Mouse (Mus musculus): ENCODE measurements around the gene Gm15737. TPM values are rescaled to one million over a fixed set of nuclear protein-coding genes. Genes with fewer than 3 reads are reported as not detected.

Gene Gm15737
- total and polyA plus RNA-seq, 2 experiments from 2014 or later = 0.15 to 0.26 TPM

DNA sequence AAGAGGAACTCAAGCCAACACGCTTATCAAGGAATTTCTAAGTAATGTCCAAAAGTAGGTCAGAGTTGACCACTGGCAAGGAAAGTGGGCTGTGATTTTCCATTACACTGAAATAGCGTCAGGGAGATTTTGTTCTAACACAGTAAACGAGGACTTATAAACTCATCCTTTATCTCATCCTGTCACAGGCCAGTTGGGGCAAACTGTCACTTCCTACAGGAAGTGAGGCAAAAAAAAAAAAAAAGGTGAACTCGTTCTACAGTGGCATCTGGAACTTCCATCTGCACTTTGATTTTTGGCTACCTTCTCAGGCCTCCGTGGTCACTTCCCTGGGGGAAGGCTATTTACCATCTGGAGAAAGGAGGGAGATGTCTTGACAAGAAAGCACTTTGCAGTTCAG is 5.7 kb downstream of the Gm15737 start:
- DNase-seq (ENCODE audit: low spot score) = peak; percentile 59
- peaks cover 56% of the 10 kb centered on the region for H3K36me3 ChIP-seq (replicated peaks; ENCODE audit: control insufficient read depth, insufficient read depth, low read length)
- no peak overlapping the region for H3K4me2 ChIP-seq (ENCODE audit: low read depth, low read length)
- WGBS = 23% methylated on average over 5 of the region's 5 CpGs
- H3K9me3 ChIP-seq (replicated peaks; ENCODE audit: control insufficient read depth, low read length) = no peaks in the 10 kb centered on the region
- no peak for TF ChIP-seq CTCF (IDR thresholded peaks at IDR 0.05; ENCODE audit: low read depth)
- peak; percentile 97 for TF ChIP-seq EP300 (IDR thresholded peaks at IDR 0.05; ENCODE audit: low read depth)
- H3K27me3 ChIP-seq (ENCODE audit: control insufficient read depth, insufficient read depth, low read length) = no peaks in the 10 kb centered on the region
- ATAC-seq (ENCODE audit: insufficient read depth, low read depth) = peak; percentile 53
- H3K9ac ChIP-seq (replicated peaks; ENCODE audit: low read depth, low read length) = no peak overlapping the region
- H3K27ac ChIP-seq (ENCODE audit: low read depth) = peak overlapping the region; percentile 61
- H3K4me3 ChIP-seq (ENCODE audit: low read depth, low read length) = no peak overlapping the region
- peaks cover 18% of the 10 kb centered on the region; the same call in 1 of the 2 replicates for H3K4me1 ChIP-seq (ENCODE audit: control insufficient read depth, insufficient read depth)

DNA sequence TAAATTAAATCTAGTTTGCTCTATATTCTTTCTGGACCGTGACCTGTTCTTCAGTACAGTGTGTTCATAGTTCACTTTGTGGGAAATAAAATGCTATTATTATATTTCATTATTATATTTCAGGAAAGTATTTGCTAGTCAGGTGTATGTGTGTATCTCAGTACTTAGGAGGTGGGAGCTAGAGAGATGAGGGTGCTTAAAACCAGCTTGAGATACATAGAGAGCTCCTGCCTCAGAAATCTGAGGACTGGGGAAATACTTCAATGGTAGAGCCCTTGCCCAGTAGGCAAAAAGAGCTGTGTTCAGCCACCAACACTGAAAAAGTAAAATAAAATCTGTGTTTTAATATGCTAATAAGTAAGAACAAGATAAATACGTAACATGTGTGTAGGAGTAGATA is 6.2 kb downstream of the Gm15737 start:
- no peak for ATAC-seq (ENCODE audit: insufficient read depth, low read depth)
- Histone ChIP-seq H3K27ac (ENCODE audit: low read depth) (peak overlapping the region; percentile 61), H3K27me3 (ENCODE audit: control insufficient read depth, insufficient read depth, low read length) (no peaks in the 10 kb centered on the region), H3K36me3 (replicated peaks; ENCODE audit: control insufficient read depth, insufficient read depth, low read length) (peaks cover 60% of the 10 kb centered on the region), H3K4me3 (ENCODE audit: low read depth, low read length) (no peak overlapping the region), H3K4me2 (ENCODE audit: low read depth, low read length) (no peak overlapping the region), H3K9me3 (replicated peaks; ENCODE audit: control insufficient read depth, low read length) (no peaks in the 10 kb centered on the region), H3K9ac (replicated peaks; ENCODE audit: low read depth, low read length) (no peak overlapping the region), H3K4me1 (ENCODE audit: control insufficient read depth, insufficient read depth) (peaks cover 13% of the 10 kb centered on the region; the same call in 1 of the 2 replicates)
- 80% methylated on average over 2 of the region's 2 CpGs for WGBS
- TF ChIP-seq EP300 (IDR thresholded peaks at IDR 0.05; ENCODE audit: low read depth) (no peak), CTCF (IDR thresholded peaks at IDR 0.05; ENCODE audit: low read depth) (no peak)
- DNase-seq (ENCODE audit: low spot score) = no peak

DNA sequence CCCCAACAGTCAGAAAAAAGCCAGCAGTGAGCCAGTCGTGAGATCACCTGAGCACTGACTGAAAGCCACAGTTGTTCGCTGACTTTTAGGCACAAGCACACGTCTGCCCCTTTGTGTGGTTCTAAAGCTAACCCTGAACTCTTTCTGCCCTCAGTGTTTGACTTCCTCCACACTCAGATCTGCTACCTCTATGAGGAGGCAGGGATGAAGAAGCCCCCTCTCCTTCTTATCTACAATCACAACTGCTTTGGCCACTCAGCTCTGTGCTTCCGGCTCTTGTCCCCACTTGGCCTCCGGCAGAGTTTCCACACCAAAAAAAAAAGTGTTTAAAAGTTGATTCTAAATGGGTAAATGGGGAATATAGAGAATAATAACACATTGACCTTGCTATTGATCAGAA is 7.0 kb downstream of the Gm15737 start:
- TF ChIP-seq CTCF (IDR thresholded peaks at IDR 0.05; ENCODE audit: low read depth) = no peak
- TF ChIP-seq EP300 (IDR thresholded peaks at IDR 0.05; ENCODE audit: low read depth) = no peak
- Histone ChIP-seq H3K27ac (ENCODE audit: low read depth) (peak overlapping the region; percentile 61; the same call in 1 of the 2 replicates), H3K27me3 (ENCODE audit: control insufficient read depth, insufficient read depth, low read length) (no peaks in the 10 kb centered on the region), H3K36me3 (replicated peaks; ENCODE audit: control insufficient read depth, insufficient read depth, low read length) (peaks cover 65% of the 10 kb centered on the region), H3K9ac (replicated peaks; ENCODE audit: low read depth, low read length) (no peak overlapping the region), H3K4me1 (ENCODE audit: control insufficient read depth, insufficient read depth) (peaks cover 13% of the 10 kb centered on the region; the same call in 1 of the 2 replicates), H3K4me3 (ENCODE audit: low read depth, low read length) (no peak overlapping the region), H3K4me2 (ENCODE audit: low read depth, low read length) (no peak overlapping the region), H3K9me3 (replicated peaks; ENCODE audit: control insufficient read depth, low read length) (no peaks in the 10 kb centered on the region)
- no peak for ATAC-seq (ENCODE audit: insufficient read depth, low read depth)
- 42% methylated on average over 5 of the region's 5 CpGs for WGBS
- no peak for DNase-seq (ENCODE audit: low spot score)

DNA sequence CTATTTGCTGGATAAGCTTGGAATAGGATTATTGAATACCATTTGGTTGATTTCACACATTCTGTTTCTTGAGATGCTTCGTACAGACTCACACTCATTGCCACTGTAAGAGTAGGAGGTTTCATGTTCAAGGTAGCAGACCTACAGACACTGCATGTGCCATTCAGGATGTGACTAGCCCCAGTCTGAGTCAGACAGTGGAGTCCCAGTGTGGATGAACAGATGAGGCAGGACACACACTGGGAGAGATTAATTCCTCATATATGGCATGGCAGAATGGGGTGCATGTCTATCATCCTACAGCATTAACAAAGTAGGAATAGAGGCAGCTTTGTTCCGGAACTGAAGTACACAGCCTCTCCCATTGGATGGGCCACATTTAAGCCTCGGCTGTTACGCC is 8.1 kb downstream of the Gm15737 start:
- no peak overlapping the region for H3K4me3 ChIP-seq (ENCODE audit: low read depth, low read length)
- ATAC-seq (ENCODE audit: insufficient read depth, low read depth) (no peak), DNase-seq (ENCODE audit: low spot score) (no peak)
- no peaks in the 10 kb centered on the region for H3K9me3 ChIP-seq (replicated peaks; ENCODE audit: control insufficient read depth, low read length)
- 99% methylated on average over 4 of the region's 4 CpGs for WGBS
- H3K36me3 ChIP-seq (replicated peaks; ENCODE audit: control insufficient read depth, insufficient read depth, low read length) = peaks cover 60% of the 10 kb centered on the region
- no peak overlapping the region for H3K4me2 ChIP-seq (ENCODE audit: low read depth, low read length)
- H3K27me3 ChIP-seq (ENCODE audit: control insufficient read depth, insufficient read depth, low read length) = no peaks in the 10 kb centered on the region
- no peak overlapping the region for H3K9ac ChIP-seq (replicated peaks; ENCODE audit: low read depth, low read length)
- peaks cover 13% of the 10 kb centered on the region; the same call in 1 of the 2 replicates for H3K4me1 ChIP-seq (ENCODE audit: control insufficient read depth, insufficient read depth)
- H3K27ac ChIP-seq (ENCODE audit: low read depth) = no peak overlapping the region
- TF ChIP-seq CTCF (IDR thresholded peaks at IDR 0.05; ENCODE audit: low read depth) = no peak
- no peak for TF ChIP-seq EP300 (IDR thresholded peaks at IDR 0.05; ENCODE audit: low read depth)

DNA sequence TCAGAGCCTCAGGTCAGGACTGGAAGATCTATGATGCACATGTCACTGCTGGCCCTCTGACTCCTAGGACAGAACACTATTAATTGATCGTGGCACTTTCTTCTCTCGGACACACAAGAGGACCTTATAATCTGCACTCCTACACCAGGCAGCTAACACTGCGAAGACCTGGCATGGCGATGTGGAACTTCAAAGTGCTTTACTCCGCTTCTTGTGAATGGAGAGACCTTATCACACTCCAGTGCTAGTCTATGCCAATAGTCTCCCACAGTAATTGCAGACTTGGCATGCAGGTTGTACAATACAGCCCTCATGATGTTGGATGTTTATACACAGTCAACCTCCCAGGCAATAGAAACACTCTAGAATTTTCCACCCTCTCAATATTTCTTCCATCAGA is 9.6 kb downstream of the Gm15737 start:
- no peak overlapping the region for H3K27ac ChIP-seq (ENCODE audit: low read depth)
- ATAC-seq (ENCODE audit: insufficient read depth, low read depth) = peak; percentile 65
- no peak overlapping the region for H3K4me3 ChIP-seq (ENCODE audit: low read depth, low read length)
- H3K4me1 ChIP-seq (ENCODE audit: control insufficient read depth, insufficient read depth) = peaks cover 18% of the 10 kb centered on the region; the same call in 1 of the 2 replicates
- no peak overlapping the region for H3K9ac ChIP-seq (replicated peaks; ENCODE audit: low read depth, low read length)
- peaks cover 60% of the 10 kb centered on the region for H3K36me3 ChIP-seq (replicated peaks; ENCODE audit: control insufficient read depth, insufficient read depth, low read length)
- no peaks in the 10 kb centered on the region for H3K27me3 ChIP-seq (ENCODE audit: control insufficient read depth, insufficient read depth, low read length)
- peak; percentile 68 for DNase-seq (ENCODE audit: low spot score)
- H3K4me2 ChIP-seq (ENCODE audit: low read depth, low read length) = no peak overlapping the region
- no peaks in the 10 kb centered on the region for H3K9me3 ChIP-seq (replicated peaks; ENCODE audit: control insufficient read depth, low read length)
- no peak for TF ChIP-seq EP300 (IDR thresholded peaks at IDR 0.05; ENCODE audit: low read depth)
- TF ChIP-seq CTCF (IDR thresholded peaks at IDR 0.05; ENCODE audit: low read depth) = no peak
- WGBS = 35% methylated on average over 5 of the region's 5 CpGs

DNA sequence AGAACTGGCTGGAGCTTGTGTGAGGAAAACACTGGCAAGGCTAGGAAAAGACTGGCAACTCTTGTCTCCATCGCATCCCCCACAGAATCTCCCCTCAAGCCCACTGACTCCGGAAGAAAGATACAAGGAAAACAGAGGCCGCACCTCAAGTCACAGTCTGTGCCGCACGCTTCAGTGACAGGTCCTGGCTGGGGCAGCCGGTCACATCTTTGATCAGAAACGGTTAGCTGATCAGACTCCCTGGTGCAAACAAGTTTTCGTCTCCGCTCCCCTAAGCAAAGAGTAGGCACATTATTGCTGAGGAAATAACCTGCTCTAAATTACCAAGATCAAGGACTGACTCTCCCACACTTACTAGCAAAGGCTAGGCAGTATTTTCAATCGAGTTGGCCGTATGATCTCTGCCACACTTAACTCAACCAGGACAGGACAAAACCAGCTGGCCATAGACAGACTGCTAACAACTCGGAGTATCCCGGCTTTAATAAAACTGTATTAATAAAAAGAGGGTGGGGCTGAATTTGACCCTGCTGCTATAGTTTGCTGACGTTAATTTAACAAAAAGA is 10.6 kb downstream of the Gm15737 start:
- ATAC-seq (ENCODE audit: insufficient read depth, low read depth) = no peak
- 93% methylated on average over 14 of the region's 14 CpGs for WGBS
- H3K36me3 ChIP-seq (replicated peaks; ENCODE audit: control insufficient read depth, insufficient read depth, low read length) = peaks cover 68% of the 10 kb centered on the region

More for the DNA sequence above, 10.6 kb downstream of the Gm15737 start:
- H3K4me3 ChIP-seq (ENCODE audit: low read depth, low read length) = no peak overlapping the region
- no peak for TF ChIP-seq EP300 (IDR thresholded peaks at IDR 0.05; ENCODE audit: low read depth)
- TF ChIP-seq CTCF (IDR thresholded peaks at IDR 0.05; ENCODE audit: low read depth) = no peak
- H3K4me1 ChIP-seq (ENCODE audit: control insufficient read depth, insufficient read depth) = peaks cover 10% of the 10 kb centered on the region; the same call in 1 of the 2 replicates
- H3K27me3 ChIP-seq (ENCODE audit: control insufficient read depth, insufficient read depth, low read length) = no peaks in the 10 kb centered on the region
- H3K4me2 ChIP-seq (ENCODE audit: low read depth, low read length) = no peak overlapping the region
- H3K9me3 ChIP-seq (replicated peaks; ENCODE audit: control insufficient read depth, low read length) = no peaks in the 10 kb centered on the region
- H3K27ac ChIP-seq (ENCODE audit: low read depth) = no peak overlapping the region
- H3K9ac ChIP-seq (replicated peaks; ENCODE audit: low read depth, low read length) = no peak overlapping the region
- DNase-seq (ENCODE audit: low spot score) = no peak
